Mouse (Mus musculus): Measurements from ENCODE around the gene Klhl20. TPM values are rescaled to one million over a fixed set of nuclear protein-coding genes. Genes with fewer than 3 reads are reported as not detected.

The Klhl20 gene
- total RNA-seq, 2 experiments from 2014 or later: 11.4 to 11.5 TPM

GRCm38 (mm10) chr1:161077243-161077642, 54.1 kb downstream of the Klhl20 start:
- DNase-seq (ENCODE audit: low spot score): no peak
- intact Hi-C loops (cut with DNase I): no loop called here

- intact Hi-C loops (cut with DNase I): no loop called here
- no peak for DNase-seq (ENCODE audit: low spot score)
Measured at GRCm38 (mm10) chr1:161076238-161076637, 55.1 kb downstream of the Klhl20 start.

- intact Hi-C loops (cut with DNase I): loop anchor here (2.0 kb wide), 1 partner anchor 34 kb away; no protein-coding TSS in a partner anchor
- DNase-seq (ENCODE audit: low spot score): no peak
Measured at GRCm38 (mm10) chr1:161071272-161071620, 60.1 kb downstream of the Klhl20 start.

- intact Hi-C loops (cut with DNase I): loop anchor here (2.0 kb wide), 1 partner anchor 34 kb away; no protein-coding TSS in a partner anchor
- peak; percentile 94 for DNase-seq (ENCODE audit: low spot score)
Measured at GRCm38 (mm10) chr1:161070352-161071271, 60.7 kb downstream of the Klhl20 start, which contains the start of the genes Dars2 and Cenpl. Dars2 (minus strand) TSS chr1:161070658. Cenpl (plus strand) TSS chr1:161070713.

GRCm38 (mm10) chr1:161063351-161063750, 68.0 kb downstream of the Klhl20 start:
- DNase-seq (ENCODE audit: low spot score): no peak
- intact Hi-C loops (cut with DNase I): no loop called here

- no peak for DNase-seq (ENCODE audit: low spot score)
- intact Hi-C loops (cut with DNase I): no loop called here
Measured at GRCm38 (mm10) chr1:161057164-161057563, 74.1 kb downstream of the Klhl20 start.

GRCm38 (mm10) chr1:161046972-161047371, 84.3 kb downstream of the Klhl20 start:
- intact Hi-C loops (cut with DNase I): no loop called here
- DNase-seq (ENCODE audit: low spot score): no peak

GRCm38 (mm10) chr1:161041261-161042020, 89.9 kb downstream of the Klhl20 start:
- intact Hi-C loops (cut with DNase I): no loop called here

GRCm38 (mm10) chr1:161040855-161041254, 90.5 kb downstream of the Klhl20 start:
- intact Hi-C loops (cut with DNase I): no loop called here
- no peak for DNase-seq (ENCODE audit: low spot score)

More at GRCm38 (mm10) chr1:161041261-161042020, 89.9 kb downstream of the Klhl20 start:
- no peak for DNase-seq (ENCODE audit: low spot score)

- no peak for DNase-seq (ENCODE audit: low spot score)
- intact Hi-C loops (cut with DNase I): no loop called here
Measured at GRCm38 (mm10) chr1:161040426-161040770, 90.9 kb downstream of the Klhl20 start.

GRCm38 (mm10) chr1:161039741-161040425, 91.4 kb downstream of the Klhl20 start:
- DNase-seq (ENCODE audit: low spot score): no peak
- intact Hi-C loops (cut with DNase I): no loop called here

GRCm38 (mm10) chr1:161038968-161039721, 92.2 kb downstream of the Klhl20 start:
- intact Hi-C loops (cut with DNase I): no loop called here

More at GRCm38 (mm10) chr1:161038968-161039721, 92.2 kb downstream of the Klhl20 start:
- no peak for DNase-seq (ENCODE audit: low spot score)

Other genes starting within 250 kb of the Klhl20 start
- 10 to 100 TPM; 39.5 to 49.1 TPM for gene Rc3h1, start 225.1 kb downstream of the Klhl20 start, total RNA-seq (2021)
- under 1 TPM; 0.26 to 0.34 TPM for gene Serpinc1, start 152.9 kb downstream of the Klhl20 start, total RNA-seq (2021)
- gene Zbtb37, start 96.7 kb downstream of the Klhl20 start, total RNA-seq (2021): 10 to 100 TPM; 10.3 to 12.0 TPM
- gene Dars2, start 60.9 kb downstream of the Klhl20 start, total RNA-seq (2021): 10 to 100 TPM; 22.1 to 22.3 TPM
- 1 to 10 TPM in 1 of 2 experiments, under 1 TPM in 1; 0.94 to 1.1 TPM for gene Cenpl, start 60.8 kb downstream of the Klhl20 start, total RNA-seq (2021)
- gene Ankrd45, start 11.2 kb upstream of the Klhl20 start, total RNA-seq (2021): 1 to 10 TPM; 1.4 to 1.8 TPM
- not detected for gene Tex50, start 27.8 kb upstream of the Klhl20 start, total RNA-seq (2021)
- gene Prdx6, start 119.7 kb upstream of the Klhl20 start, total RNA-seq (2021): 100 to 1,000 TPM; 265 to 283 TPM